Mouse (Mus musculus) left cerebral cortex, adult 2 months (tissue): ENCODE results near the gene Prdx6b. TPM values are rescaled to one million over a fixed set of nuclear protein-coding genes. Genes with fewer than 3 reads are reported as not detected.

ENCODE experiments used
- DNase-seq, 2 experiments: peaks; one replicate each; pipeline ENCODE4 v3.0.0; 2021 to 2022; ENCODE audit warnings: low spot score in 2 of 2, mixed read lengths in 1 of 2; ENCODE audit errors: extremely low spot score in 1 of 2
- H3K27ac ChIP-seq: fragments of 200-600 bp; 2 replicates; pipeline ENCODE4 v1.8.1; 2022
- H3K4me3 ChIP-seq: fragments of 200-600 bp; 2 replicates; pipeline ENCODE4 v1.8.1; 2022
- CTCF ChIP-seq: fragments of 200-600 bp; IDR thresholded peaks from 2 replicates; pipeline ENCODE4 v1.8.1; 2022; ENCODE audit warnings: antibody characterized with exemption, mild to moderate bottlenecking, moderate library complexity
- intact Hi-C: fragments of 180-260 bp; cut with DNase I; formaldehyde crosslinking; loops from one replicate; pipeline ENCODE4 v1.15.1; 2025
- total RNA-seq, 2 experiments: library from RNA; stranded (reverse); gene quantifications; 2 replicates each; pipeline ENCODE4 v1.2.3; 2021

Gene Prdx6b
- total RNA-seq, 2 experiments from 2014 or later: not detected

- no peak for DNase-seq
- intact Hi-C loops: no loop called here
- no peak overlapping the region for H3K27ac ChIP-seq
- no peak for TF ChIP-seq CTCF
- no peak overlapping the region for H3K4me3 ChIP-seq
Observed at GRCm38 (mm10) chr2:80328961-80329653, 36.8 kb downstream of the Prdx6b start.

DNA sequence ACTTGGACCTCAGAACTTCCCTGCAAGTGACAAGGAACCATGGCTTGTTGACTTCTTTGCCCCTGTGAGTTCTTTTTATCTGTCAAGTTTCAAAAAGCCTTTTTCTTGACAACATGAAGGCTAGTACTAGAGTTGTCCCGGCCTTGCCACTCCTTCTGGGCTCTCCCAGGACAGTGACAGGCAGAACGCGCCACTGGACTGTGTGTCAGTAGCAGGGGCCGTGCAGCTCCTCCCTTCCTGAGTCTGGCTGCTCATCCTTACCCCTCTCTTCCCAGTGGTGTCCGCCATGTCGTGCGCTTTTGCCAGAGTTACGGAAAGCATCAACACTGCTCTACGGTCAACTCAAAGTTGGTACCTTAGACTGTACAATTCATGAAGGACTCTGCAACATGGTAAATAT is 48.3 kb downstream of the Prdx6b start:
- H3K4me3 ChIP-seq: no peak overlapping the region
- intact Hi-C loops: loop anchor here (10.0 kb wide), 1 partner anchor 314 kb away; no protein-coding TSS in a partner anchor
- no peak overlapping the region for H3K27ac ChIP-seq
- no peak for DNase-seq
- no peak for TF ChIP-seq CTCF

Other genes with a start within 250 kb of the Prdx6b start
- gene Pde1a, start 163.0 kb upstream of the Prdx6b start, total RNA-seq: 100 to 1,000 TPM; 142 to 145 TPM
- gene Dnajc10, start 23.0 kb downstream of the Prdx6b start, total RNA-seq: 10 to 100 TPM; 66.2 to 70.1 TPM
- 10 to 100 TPM; 28.3 to 29.8 TPM for gene Frzb, start 155.2 kb downstream of the Prdx6b start, total RNA-seq